Mouse (Mus musculus) hematopoietic stem cell, adult 5-6 weeks (primary cell): ENCODE measurements around the gene Igfbp7. TPM values are rescaled to one million over a fixed set of nuclear protein-coding genes. Genes with fewer than 3 reads are reported as not detected.
"Not testable (repeated sequence)": the region's sequence is repeated elsewhere in the genome, so short reads cannot be mapped to it uniquely, and the experiment has no call there.

ENCODE experiments used
- ATAC-seq, 2 experiments: fragments of 125-278 bp in 1 of 2; replicated peaks in 1 of 2; 2 replicates each; pipeline ENCODE4 v1.8.0; 2016 to 2017; ENCODE audit warnings: inconsistent platforms in 2 of 2, mild to moderate bottlenecking in 2 of 2, moderate number of reproducible peaks in 2 of 2, low read depth in 1 of 2, moderate TSS enrichment in 1 of 2; ENCODE audit not compliant: low FRiP score in 2 of 2, poor library complexity in 2 of 2, severe bottlenecking in 2 of 2, insufficient read depth in 1 of 2, low TSS enrichment in 1 of 2
- total RNA-seq: library from RNA; stranded (forward); fragments of 172-1452, 232-1000 nt; gene quantifications from 2 replicates; pipeline ENCODE4 v1.2.3, GENCODE M21; 2017

Igfbp7 gene
- total RNA-seq, 1 experiment from 2014 or later: 1.7 TPM

DNA sequence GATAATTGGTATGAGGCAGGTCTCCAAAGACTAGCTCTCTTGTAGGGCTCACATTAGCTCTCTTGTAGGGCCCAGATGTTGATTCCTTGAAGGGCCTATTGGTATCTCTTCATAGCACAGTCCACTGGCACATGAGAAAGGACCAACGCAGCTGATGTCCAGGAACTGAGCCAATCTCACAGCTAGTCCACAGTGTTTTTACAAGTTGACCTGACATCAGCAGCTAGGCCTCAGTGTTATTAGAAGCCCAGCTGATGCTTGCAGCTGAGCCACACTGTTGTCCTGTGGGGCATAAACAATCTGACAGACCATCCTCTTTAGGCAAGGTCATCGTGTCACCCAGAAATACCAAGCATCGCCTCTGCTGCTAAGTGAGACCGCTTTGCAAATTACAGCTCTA lies 11.7 kb upstream of the Igfbp7 start:
- not testable (repeated sequence) for ATAC-seq

DNA sequence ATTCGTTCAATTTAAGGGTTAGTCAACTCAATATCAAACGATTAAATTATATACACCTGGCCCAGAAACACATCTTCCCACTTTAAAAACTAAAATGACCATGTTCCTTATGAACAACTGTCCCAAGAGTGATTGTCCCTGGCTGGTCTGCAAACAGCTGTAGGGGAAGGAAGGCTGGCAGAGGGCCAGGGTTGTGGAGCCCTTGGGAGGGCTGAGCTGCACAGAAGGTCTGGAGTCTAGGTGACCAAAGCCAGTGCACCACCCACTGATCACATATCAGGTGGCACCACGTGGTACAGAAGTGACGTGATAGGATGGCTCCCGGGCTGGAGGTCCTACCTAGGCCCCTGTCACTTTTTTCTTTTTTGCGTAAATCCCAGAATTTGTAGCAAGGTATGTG lies 8.2 kb upstream of the Igfbp7 start:
- no peak for ATAC-seq

DNA sequence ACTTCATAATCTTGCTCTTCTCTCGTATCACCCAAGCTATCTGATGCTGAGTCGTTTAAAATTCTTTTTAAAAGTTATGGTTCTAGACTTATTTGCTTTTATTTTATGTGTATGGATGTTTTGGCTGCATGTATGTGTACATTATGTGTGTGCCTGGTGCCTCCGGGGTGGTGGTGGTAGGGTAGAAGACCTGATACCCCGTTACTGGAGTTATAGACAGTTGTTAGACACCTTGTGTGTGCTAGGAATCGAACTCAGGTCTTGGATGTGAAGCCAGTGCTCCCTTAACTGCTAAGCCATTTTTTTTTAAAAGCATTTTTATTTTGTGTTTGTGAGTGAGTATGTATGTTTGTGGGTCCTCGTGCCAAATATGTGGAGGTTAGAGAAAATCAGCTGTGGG lies 689 bp upstream of the Igfbp7 start:
- no peak for ATAC-seq

DNA sequence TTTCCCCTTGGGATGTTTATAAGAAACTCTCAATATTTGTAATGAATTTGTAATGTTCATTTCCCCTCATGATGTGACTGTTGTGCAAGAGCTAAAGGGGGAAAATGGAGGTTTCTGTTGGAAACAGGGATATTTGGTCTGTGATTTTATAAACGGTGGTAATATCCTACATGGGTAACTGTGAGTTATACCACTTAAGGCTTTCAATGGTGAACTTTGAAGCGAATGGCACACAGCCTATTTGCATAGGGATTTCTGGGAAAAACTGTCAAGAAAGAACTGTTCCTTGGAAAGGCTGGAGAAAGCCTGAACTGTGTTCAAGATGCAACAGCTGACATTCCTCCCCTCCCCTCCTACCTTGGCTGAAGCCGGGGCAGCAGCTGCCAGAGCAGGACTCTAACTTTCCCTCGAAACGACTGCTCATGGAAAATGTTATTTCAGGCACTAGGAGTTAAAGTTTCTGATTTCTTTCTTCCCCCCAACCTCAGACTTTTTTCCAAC lies 1.4 kb downstream of the Igfbp7 start:
- ATAC-seq: no peak

DNA sequence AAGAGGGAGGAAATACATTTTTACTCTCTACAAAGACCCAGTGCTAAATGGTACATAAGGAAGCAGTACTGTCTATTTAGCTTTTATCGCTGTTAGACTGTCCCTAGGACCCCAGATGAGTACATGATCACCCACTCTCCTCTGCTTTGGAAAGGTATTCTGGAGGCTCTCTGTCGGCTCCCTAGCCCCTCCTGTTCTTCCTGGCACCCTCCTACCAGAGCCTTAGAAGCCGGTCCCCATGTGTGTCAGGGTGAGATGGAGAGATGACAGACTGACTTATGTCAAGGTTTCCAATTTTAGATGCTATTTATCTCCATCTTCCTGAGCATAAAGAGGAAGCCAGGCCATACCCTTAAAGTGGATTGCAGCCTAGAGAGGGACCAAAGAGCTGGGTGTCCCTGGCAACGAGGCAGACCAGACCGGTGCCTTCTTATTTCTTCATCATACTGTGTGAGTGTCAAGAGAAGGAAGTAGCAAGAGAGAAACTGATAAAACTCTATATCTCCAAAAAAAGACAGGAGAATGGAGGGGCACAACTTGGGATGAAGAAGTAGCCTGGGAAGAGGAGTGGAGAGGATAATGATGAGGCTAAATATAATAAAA lies 2.3 kb downstream of the Igfbp7 start:
- no peak for ATAC-seq

DNA sequence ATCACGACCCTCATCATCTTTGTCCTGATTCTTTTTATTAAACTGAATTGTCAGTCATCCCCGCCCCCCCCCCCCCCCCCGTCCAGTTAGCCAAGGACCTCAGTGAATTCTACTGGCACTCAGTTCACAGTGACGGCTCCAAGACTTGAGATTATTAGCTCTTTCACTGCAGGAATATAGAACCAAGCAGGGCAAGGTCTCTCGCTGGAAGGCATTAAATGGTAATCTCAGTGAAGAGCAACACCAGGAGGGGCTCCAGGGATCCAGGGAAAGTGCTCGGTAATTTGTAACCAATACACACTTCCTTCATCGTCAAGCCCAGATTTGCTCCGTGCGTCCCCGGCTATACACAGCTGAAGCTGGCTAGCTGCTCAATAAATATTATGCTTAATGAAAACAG lies 2.9 kb downstream of the Igfbp7 start:
- ATAC-seq: no peak

DNA sequence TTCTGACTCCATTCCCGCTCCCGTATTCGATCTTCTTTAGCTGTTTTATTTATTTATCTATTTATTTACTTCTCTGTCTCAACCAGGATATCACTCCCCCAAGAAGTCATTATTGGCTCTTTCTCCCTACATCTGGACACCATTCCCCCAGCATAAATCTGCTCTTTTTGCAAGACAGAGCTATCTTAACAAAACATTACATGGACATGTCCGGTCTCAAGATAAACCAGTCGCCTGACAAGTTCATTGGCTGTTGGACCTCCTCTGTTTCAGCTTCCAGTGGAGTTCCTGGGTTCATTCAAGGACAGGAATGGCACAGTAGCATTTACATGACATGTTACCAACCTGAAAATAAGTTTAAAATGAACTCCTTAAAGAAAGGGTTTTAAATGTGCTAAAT lies 4.9 kb downstream of the Igfbp7 start:
- no peak for ATAC-seq

DNA sequence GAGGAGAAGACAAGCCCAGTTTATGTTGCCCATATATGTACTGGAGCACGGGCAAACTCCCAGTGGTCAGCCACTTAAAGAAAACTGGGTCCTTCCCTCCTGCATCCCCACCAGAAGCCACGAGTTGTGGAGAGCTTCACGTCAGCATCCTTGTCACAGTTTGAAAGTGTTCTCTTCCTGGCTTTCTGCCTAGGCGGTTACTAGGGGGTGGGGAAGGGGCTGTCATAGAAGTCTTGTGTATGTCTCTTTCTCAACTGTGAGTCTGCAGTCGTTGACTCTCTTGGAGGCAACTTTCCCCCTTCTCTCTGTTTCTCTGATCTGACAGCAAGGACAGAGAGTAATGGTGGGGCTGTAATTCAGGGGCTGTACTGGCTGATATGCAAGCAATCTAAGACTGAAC lies 5.7 kb downstream of the Igfbp7 start:
- no peak for ATAC-seq

DNA sequence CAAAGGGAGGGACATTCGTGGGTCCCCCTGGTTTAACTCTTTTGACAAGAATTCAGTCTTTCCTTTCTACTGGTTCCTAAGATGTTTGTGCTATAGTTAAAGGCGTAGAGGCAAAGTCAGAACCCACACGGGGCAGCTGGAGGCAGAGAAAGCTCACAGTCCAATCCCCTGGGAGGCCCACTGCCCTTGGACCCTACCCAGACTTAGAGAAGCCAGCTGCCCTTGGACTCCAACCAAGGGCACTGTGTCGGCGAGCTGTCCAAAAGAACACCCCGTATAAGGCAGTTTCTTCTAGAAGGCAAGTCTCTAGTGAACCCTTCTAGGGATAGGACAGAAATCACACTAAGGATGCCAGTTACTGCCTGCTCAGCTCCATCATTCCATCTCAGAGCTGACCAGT lies 7.0 kb downstream of the Igfbp7 start:
- ATAC-seq: no peak

DNA sequence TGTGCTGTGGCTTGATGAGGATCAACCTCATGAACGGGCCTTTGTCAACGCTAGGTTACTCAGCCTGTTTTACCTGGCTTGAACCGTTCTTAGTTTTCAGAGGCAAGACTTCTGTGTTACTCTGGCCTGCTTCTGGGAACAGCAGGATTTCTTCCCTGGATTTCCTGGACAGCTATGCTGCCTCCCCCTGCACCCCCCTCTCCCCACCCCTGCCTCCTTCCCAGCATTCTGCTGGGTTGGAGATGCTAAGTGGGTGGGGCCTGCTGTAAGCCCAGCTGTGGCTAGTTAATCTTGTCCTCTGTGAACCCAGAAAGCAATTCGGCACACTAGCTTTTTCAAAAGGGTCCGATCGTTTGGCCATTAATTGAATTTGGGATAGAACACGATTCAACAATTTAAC lies 7.7 kb downstream of the Igfbp7 start:
- ATAC-seq: no peak

DNA sequence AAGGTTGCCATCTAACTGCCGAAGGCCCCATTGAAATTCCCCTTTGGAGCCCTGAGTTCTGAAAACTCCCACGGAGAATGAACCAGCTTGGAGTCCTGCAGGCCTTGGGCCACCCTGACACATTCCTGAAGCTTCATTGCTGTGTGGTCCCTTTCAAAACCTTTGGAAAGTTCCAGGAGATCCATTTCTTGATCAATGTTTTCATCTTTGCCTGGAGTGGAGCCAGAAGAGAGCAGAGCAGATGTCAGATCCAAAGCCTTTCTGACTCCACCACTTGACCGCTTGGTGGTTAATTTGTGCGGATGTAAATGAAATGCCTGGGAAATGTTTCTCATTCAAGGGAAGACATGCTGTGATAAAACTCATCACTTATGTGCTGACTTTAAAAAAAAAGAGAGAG lies 8.8 kb downstream of the Igfbp7 start:
- no peak for ATAC-seq

DNA sequence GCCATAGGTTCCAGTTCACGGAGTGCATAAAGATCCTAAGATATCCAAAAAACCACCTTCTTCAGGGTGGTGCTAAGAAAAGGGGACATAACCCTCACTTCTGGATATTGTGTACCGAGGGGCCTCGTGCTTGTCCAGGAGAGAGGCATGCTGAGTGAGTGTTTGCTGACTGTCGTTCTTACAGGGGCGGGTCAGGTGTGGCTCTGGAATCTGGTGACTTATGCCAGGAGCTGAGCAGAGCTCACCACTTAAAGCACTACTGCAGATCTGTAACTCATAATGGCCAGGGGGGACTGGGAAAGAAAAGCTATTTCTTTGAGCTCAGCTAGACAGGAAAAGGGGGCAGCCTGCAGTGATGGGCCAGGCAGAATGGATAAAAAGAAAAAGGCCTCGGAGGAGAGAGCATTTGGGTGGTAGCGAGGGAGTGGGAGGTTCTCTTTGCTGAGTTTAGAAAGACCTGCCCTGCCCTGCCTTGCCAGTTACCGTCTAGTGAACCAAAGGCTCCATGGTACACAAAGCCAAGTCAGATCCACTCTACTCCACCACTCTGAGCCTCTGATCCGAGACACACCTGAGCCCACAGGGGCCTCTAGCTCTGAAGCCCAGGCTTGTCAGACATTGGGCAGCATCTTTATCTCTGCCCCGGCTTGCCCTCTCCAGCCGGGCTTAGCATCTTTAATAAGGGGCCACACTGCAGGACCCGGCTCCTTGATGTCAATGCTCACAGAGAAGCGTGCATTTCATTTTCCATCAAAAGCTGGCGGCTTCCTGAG lies 9.4 kb downstream of the Igfbp7 start:
- no peak for ATAC-seq

DNA sequence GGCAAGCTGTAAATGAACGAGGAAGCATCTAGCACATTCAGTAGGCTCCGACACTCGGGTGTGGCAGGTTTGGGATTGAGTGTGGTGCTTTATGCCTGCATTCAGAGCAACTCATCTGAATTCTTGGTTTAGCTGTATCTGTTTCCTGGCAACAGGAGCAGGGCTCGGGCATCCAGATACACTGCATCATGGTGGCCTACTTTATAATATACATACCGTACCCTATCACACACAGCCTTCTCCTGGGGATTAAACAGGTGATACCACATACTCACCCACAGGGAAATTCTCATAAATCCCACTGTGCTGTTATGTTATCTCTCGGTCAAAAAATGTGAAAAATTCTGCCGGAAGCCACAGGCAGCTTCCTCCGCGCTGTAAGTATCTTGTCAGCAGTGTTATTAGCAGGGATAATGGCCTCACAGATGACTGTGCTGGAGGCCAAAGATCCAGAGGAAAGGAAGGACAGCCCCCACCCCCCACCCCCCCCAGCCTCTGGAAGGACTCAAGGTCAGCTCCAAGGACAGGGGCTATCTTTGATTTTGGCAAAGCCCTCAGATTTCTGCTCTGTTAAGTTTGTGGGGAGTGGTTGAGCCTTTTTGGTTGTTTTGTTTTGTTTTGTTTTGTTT lies 13.7 kb downstream of the Igfbp7 start:
- no peak for ATAC-seq

DNA sequence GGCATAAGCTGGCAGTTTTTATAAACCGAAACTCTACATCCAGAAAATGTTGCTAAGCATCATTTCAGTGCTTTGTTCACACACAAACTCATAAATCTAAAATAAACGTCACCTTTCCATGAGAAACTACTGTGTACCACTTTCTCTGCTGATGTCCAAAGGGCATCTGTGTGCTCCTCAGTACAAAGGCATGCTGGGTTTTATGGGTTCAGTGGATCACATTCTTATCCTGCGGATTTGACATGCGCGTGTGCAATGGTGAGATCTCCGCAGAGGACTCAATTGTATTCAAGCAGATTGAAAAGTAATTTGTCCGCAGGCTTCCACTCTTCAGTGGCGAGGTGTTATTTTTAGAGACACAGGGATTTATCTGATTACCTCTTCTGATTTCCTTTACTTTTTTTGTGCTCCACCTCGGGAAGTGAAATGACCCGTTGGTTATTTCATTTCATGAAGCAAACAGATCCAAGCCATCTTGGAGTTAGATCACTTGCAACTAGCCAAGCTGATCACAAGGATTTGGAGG lies 14.7 kb downstream of the Igfbp7 start:
- ATAC-seq: no peak

DNA sequence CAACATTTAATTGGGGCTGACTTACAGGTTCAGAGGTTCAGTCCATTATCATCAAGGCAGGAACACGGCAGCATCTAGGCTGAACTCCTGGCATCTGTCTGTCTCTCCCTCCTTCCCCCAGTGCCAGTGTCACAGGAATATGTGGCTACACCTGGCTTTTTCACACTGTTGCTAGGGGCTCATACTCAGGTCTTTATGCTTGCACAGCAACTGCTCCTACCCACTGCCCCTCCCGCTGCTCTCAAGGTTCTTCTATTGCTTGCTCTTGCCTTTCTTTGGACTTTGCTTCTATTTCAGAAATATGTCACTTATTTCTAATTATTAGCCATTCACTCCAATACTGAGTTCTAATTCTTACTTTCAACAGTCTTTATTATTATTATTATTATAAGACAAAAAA lies 17.6 kb downstream of the Igfbp7 start:
- no peak for ATAC-seq

DNA sequence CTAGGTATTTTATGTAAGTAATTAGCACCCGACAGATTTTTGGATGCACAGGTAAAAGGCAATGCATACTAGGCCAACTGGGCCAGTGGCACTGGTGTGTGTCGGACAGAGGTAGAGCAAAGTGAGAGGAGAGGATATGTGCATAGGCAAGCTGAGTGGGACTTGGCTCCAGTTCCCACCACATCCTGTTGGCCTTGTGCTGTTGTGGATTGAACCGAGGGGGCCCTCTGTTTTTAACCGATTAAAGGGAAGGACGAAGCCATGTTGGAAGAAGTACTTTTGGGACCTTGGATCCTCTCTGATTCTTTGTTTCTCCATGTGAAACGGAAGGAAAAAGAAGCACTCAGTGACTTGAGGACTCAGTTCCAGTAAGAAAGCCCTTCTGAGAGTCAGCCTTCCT lies 19.5 kb downstream of the Igfbp7 start:
- ATAC-seq: no peak

DNA sequence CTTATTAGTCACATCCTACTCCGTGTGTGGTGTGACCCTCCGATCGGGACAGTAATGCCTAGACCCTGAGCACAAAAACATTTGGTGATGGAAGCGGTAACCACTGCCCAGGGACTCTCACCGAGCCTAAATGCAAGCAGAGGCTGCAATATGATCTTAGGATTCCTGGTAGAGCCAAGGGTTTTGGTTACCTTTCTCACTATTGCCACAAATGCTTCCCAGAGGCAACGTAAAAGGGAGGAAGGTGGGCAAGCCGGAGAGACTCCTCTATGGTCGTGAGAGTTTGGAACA lies 20.5 kb downstream of the Igfbp7 start:
- ATAC-seq: no peak

DNA sequence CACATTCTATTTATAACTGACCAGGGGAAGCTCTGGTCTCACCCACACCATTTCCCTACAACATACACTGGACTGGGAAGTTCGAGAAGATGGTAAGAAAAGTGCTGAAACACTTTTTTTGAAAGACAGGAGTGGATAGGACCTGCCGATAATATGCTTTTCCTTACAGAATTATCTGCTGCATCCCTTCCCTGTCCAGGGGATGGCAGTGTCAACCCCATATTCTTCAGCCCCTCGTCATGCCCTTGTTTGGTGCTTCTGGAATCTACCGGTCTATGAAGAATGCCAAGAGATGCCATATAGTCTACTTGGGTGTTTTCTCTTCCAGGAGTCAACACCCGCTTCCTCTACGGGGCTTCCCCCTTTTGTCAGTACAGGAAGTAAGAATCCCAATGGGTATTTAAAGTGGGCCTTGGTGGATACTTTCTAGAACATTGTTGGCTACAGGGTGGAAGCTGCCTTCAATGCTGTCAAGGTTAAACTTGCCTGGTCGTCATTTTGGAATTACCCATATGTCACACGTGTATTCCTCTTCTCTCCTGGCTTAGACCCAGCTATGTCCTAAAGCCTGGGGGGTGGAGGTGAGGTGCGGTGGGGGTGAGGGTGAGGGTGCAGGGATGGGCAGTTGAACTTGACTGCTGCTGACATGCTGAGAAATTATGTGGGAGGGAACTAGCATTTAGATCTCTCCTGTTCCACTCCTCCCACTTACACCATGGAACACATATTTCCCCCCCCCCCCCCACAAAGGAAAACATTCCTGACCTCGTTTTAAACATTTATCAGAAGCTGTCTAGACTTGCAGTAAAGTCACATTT lies 21.0 kb downstream of the Igfbp7 start:
- ATAC-seq: no peak
